Mouse (Mus musculus) urinary bladder, adult 2 months (tissue): Measurements from ENCODE around the gene Tmem204. TPM values are rescaled to one million over a fixed set of nuclear protein-coding genes. Genes with fewer than 3 reads are reported as not detected.

Source experiments
- DNase-seq: peaks from one replicate; pipeline ENCODE4 v3.0.0; 2022; ENCODE audit warnings: low spot score
- polyA plus RNA-seq: library from polyadenylated mRNA; depleted of rRNA; stranded (reverse); fragments of >200 nt; gene quantifications from 2 replicates; pipeline ENCODE4 v1.2.3, GENCODE M21; 2012; rRNA removed

Tmem204 gene
- polyA plus RNA-seq, 1 experiment = 42.6 TPM

GRCm38 (mm10) chr17:25014841-25015570 lies 68.4 kb downstream of the Tmem204 start:
- no peak for DNase-seq

- DNase-seq = peak; percentile 36
These were observed 69.5 kb downstream of the Tmem204 start for GRCm38 (mm10) chr17:25013606-25014501.

Other genes starting within 250 kb of the Tmem204 start
- gene Hagh, start 243.4 kb downstream of the Tmem204 start, polyA plus RNA-seq = 52.8 and 75.6 TPM in 2 replicates
- gene Fahd1, start 233.2 kb downstream of the Tmem204 start, polyA plus RNA-seq = 20.5 and 21.0 TPM in 2 replicates
- 0.94 and 1.7 TPM in 2 replicates for gene Igfals, start 217.6 kb downstream of the Tmem204 start, polyA plus RNA-seq
- gene Nubp2, start 197.2 kb downstream of the Tmem204 start, polyA plus RNA-seq = 17.6 and 22.4 TPM in 2 replicates
- gene Spsb3, start 196.9 kb downstream of the Tmem204 start, polyA plus RNA-seq = 30.2 and 34.8 TPM in 2 replicates
- 34.7 and 40.0 TPM in 2 replicates for gene Eme2, start 188.5 kb downstream of the Tmem204 start, polyA plus RNA-seq
- gene Mrps34, start 188.5 kb downstream of the Tmem204 start, polyA plus RNA-seq = 75.8 and 85.5 TPM in 2 replicates
- gene Nme3, start 187.1 kb downstream of the Tmem204 start, polyA plus RNA-seq = 64.2 and 64.4 TPM in 2 replicates
- 86.0 and 88.1 TPM in 2 replicates for gene Mapk8ip3, start 146.6 kb downstream of the Tmem204 start, polyA plus RNA-seq
- 17.8 and 22.6 TPM in 2 replicates for gene Jpt2, start 122.9 kb downstream of the Tmem204 start, polyA plus RNA-seq
- 15.7 and 16.0 TPM in 2 replicates for gene Cramp1l, start 67.8 kb downstream of the Tmem204 start, polyA plus RNA-seq
- 11.9 and 12.7 TPM in 2 replicates for gene Ift140, start 67.5 kb downstream of the Tmem204 start, polyA plus RNA-seq
- 16.8 and 18.5 TPM in 2 replicates for gene Telo2, start 32.4 kb upstream of the Tmem204 start, polyA plus RNA-seq
- gene Ptx4, start 37.2 kb upstream of the Tmem204 start, polyA plus RNA-seq = not detected in 2 replicates
- 34.2 and 35.0 TPM in 2 replicates for gene Clcn7, start 49.8 kb upstream of the Tmem204 start, polyA plus RNA-seq
- gene Ccdc154, start 78.9 kb upstream of the Tmem204 start, polyA plus RNA-seq = 0.18 and 0.19 TPM in 2 replicates
- gene Gm38655, start 91.9 kb upstream of the Tmem204 start, polyA plus RNA-seq = 0.07 TPM in 1 of 2 replicates, not detected in the other
- 16.5 and 20.9 TPM in 2 replicates for gene BC003965, start 101.0 kb upstream of the Tmem204 start, polyA plus RNA-seq
- 15.6 and 16.4 TPM in 2 replicates for gene Unkl, start 104.8 kb upstream of the Tmem204 start, polyA plus RNA-seq
- gene Gnptg, start 156.5 kb upstream of the Tmem204 start, polyA plus RNA-seq = 43.2 and 48.8 TPM in 2 replicates
- gene Tsr3, start 156.6 kb upstream of the Tmem204 start, polyA plus RNA-seq = 28.2 and 35.6 TPM in 2 replicates
- gene Baiap3, start 172.8 kb upstream of the Tmem204 start, polyA plus RNA-seq = 8.7 and 11.1 TPM in 2 replicates
- 322 and 393 TPM in 2 replicates for gene Ube2i, start 191.0 kb upstream of the Tmem204 start, polyA plus RNA-seq
- 0.28 and 0.40 TPM in 2 replicates for gene Prss34, start 214.8 kb upstream of the Tmem204 start, polyA plus RNA-seq
- not detected in 2 replicates for gene Prss28, start 225.1 kb upstream of the Tmem204 start, polyA plus RNA-seq
- not detected in 2 replicates for gene Prss29, start 235.1 kb upstream of the Tmem204 start, polyA plus RNA-seq